Mouse (Mus musculus) lung, postnatal 4 days (tissue): ENCODE measurements around the gene Fam43b.
"Not testable (repeated sequence)": the region's sequence is repeated elsewhere in the genome, so short reads cannot be mapped to it uniquely, and the experiment has no call there.

ENCODE experiments used
- DNase-seq, 2 experiments: peaks; one replicate each; pipeline ENCODE4 v3.0.0; 2021

Gene Fam43b

DNA sequence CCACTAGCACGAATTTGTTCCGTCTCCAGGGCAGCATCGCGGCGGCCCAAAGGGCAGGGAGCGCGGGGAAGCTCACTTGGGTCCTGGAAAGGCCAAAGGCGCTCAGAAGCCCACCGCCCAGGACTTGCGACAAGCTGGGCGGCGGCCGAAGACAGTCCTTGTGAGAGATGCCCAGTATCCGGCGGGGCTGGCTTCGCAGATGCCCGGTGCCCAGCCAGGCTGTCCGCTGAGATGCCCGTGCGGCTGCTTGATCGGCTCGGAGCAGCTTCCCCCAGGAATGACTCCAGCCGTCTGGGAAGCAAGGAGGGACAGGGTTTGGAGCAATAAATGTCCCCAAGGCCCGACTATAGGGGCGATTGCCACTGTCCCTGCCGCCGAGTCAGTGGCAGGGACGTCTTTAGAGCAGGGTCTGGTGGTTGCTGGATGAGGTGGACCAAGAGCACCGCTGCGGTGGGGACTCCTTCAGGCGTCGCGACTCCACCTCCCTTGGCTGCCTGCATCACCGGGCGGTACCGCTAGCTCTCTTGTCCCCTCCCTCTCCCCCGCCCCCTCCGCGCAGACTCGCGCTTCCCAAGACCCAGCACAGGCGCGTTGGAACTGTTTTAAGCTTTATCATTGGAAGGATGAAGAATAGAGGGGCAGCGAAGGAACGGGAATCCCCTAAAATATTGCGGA is at the start of gene Fam43b:
Gene Fam43b (minus strand): TSS at position 558 of the 675 bp plus-strand sequence.
- DNase-seq, result peak in 1 of 2 experiments; percentile 28

DNA sequence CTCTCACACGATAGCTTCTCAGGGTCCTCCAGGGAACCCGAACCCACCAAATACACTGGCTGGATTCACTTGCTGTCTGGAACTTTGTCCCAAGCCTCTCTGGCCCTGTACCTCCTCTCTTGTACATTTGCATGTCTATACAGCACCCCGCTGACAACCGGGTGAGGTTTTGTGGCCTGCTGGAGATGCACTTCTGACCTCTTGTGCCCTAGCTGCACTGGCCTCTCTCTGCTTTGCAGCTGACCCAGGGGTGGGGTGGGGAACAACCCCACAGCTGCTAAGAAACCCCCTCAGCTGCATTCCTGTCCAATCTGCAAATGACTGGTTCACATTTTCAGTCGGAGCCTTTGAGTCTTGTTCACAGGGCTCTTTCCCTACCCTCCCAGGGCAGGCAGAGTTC is 48.6 kb upstream of the Fam43b start:
- no peak for DNase-seq

DNA sequence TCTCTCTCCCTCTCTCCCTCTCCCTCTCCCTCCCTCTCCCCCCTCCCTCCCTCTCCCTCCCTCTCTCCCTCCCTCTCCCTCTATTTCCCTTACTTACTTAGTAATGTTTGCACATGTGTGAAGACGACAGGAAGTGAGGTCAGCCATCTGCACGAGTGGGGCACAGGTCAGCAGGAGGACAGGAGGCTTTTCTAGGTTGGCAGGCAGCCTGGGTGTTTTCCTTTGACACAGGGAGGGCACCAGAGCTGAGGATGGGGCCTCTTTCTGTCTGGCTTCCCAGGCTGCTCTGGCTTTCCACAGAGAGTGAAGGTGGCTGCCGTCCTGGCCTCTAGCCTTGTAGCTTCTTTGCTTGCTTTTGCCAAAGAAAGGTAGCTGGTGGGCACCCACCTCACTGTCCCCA is 43.7 kb upstream of the Fam43b start:
- no peak for DNase-seq

DNA sequence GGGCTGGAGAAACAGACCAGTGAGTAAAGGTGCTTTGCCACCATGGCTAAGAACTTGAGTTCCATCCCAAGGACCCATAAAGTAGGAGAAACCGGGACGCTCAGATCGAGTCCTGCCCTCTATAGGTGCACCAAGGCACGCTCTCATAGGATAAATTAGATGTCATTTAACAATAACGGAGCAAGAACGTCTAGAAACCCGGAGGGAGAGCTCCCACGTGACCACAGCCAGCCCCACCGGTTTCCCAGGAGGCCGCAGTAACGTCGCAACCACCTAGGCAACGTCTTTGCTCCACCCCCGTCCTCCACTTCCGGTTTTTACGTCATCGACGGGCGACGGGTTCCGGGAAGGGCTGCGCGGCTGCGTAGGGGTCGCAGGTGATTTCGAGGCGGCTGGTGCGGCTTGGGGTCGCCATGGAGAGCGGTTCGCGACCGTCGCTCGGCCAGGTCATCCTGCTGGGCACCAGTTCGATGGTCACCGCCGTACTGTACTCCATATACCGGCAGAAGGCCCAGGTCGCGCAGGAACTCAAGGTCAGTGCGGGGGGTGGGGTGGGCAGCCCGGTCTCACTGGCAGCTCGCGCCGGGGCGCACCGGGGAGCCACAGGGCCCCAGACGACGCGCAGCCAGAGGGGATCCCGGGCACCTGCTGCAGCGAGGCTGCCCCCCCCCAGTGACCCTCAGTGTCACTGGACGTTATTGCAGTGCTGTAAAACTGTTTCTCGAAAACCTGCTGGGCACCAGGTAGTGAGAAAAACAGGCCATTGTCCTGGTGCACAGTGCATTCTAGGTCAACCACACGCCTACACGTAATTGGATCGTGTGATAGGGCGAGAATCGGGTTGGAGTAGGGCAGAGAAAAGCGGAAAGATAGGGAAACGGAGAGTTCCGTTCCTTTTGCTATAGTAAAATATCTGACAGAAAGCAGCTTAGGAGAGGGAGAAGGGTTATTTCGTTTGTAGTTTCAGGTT is 38.3 kb upstream of the Fam43b start, which contains the start of gene Mul1:
Gene Mul1 (plus strand): TSS at position 325 of the 970 bp plus-strand sequence.
- peak; percentile 96 to 97 for DNase-seq

DNA sequence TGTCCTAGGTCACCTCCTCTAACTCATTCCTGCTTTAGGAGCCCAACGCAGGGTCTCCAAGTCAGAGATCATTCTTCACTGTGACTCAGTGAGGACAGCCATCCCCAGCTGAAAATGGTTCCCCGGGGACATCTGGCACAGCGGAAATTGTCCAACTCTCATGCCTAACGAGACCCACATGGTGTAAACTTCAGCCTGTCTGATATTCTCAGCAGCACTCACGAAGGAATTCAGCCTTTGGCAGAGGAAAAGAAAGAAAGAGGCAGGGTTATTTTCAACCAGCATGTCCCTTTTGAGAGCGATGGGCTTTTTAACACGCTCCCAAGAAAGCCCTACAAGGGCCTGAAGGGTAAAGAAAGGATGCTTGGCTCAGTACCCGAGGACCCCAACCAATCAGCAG is 35.0 kb upstream of the Fam43b start:
- DNase-seq, result peak; percentile 52 to 75

DNA sequence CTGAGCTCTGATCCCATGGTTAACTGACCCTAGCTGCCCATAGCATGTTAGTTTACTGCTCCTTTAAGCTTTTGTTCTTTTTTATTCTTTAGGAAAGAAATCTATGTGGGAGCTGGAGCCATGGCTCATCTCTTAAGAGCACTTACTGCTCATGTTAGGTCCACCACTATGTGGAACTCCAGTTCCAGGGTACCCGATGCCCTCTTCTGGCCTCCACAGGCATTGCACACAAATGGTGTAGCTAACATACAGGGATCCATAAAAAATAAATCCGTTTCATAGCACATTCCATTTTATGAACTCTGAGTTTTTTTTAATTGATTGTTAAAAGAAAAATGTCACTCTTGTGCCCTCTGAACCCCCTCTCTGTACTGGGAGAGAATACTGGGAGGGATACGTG is 33.5 kb upstream of the Fam43b start:
- peak; percentile 53 to 59 for DNase-seq

DNA sequence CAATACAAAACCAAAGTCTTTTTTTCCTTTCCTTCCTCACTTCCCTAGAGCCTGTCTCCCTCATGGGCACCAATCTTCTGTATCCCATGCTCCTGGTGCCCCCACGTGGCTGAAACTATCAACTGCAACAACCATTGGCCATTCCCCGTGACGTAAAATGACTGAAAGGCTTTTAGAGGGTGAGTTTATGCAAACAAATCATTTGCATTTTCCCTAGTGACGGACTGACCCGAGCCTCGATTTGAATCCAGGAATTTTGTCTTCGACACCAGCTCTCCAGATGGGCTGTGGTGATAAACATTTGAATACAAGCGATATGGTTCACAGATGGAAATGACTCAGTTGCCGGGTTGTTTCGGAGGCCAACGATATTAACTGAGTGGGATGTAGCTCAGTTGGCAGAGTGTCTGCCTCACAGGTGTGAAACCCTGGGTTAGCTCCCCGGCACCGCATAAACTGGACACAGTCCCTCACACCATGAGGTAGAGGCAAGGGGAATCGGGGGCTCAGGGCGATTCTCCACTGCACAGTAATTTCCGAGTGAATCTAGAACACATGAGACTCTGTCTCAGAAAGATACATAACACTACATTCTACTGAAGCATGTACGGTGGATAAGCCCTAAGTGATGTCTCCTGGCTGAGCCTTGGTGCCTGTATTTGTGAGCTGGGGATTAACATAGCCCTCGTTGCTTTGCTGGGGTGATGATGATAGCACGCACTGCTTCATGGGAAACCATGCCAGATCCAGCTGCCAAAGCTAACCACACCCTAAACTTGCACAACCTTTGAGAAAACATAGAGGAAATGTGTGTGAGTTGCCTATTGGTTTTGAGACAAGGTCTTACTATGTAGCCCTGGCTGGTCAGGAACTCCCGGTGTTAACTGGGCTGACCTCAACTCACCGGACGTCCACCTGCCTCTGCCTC is 30.7 kb upstream of the Fam43b start:
- peak; percentile 83 to 89 for DNase-seq

DNA sequence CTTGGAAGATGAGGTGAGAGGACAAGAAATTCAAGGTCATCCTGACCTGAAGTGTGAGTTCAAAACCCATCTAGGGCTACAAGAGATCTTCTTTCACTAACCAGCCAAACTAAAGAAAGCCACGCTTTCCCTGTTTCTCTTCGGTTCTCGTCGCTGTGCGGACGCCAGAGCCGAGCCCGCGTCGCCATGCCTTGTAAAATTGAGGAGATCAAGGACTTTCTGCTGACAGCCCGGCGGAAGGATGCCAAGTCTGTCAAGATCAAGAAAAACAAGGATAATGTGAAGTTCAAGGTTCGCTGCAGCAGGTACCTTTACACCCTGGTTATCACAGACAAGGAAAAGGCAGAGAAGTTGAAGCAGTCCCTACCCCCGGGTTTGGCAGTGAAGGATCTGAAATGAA is 29.3 kb upstream of the Fam43b start:
- not testable (repeated sequence) for DNase-seq

DNA sequence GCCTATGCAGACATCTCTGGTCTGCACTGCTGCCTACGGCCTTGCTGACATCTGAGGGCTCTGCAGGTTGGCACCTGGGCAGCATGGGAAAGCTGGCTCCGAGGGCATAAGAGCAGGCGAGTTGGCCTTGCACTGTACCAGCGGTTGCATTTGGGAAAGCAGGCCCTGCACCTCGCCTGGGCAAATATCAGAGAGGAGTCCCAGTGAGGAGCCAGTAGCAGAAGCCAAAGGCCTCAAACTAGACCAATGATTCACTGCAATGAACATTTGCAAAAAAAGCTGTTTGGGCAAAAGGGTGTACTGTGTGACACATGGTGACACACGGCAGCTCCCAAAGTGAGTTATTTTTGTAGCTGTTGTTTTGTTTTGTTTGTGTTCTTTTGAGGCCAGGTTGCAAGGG is 28.7 kb upstream of the Fam43b start:
- DNase-seq, result no peak

DNA sequence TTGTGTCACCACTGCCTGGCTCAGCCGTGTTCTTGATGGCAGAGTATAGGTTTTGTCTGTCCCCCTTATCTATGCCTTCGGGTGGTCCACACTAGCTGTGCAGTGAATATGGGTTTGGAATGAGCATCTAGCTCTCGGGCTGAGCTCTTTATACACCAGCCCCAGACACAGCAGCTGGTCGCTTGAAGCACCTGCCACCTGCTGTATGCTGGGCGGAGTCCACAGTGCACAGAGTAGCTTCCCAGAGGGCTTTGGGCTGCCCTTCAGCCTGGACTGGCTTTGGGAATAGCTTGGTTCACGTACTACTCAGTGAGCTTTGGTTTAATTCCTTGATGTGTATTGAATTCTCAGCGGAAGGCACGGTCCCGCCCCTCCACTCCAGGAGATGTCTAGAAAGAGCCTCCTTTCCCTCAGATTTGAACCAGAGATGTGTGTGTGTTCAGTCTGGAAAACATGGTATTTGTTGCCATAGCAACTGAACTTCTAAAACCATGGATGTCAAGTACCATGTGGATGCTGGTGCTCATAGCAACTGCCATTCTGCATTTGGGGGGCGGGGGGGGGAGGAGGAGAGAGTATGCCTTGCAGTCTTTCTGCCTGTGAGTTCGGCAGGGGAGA is 22.1 kb upstream of the Fam43b start:
- DNase-seq, result no peak

DNA sequence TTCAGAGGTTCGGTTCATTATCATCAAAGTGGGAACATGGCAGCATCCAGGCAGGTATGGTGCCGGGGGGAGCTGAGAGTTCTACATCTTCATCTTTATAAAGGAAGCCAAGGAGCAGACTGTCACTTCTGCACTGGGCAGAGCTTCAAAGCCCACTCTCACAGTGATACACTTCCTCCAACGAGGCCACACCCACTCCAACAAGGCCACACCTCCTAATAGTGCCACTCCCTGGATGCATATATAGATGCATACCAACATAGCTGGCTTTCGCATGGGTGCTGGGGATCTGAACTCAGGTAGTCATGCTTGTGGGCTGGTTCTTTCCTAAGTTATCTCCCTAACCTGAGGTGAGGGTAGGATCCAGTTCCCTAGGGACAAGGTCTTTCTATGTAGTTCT is 21.6 kb upstream of the Fam43b start:
- DNase-seq, result no peak

DNA sequence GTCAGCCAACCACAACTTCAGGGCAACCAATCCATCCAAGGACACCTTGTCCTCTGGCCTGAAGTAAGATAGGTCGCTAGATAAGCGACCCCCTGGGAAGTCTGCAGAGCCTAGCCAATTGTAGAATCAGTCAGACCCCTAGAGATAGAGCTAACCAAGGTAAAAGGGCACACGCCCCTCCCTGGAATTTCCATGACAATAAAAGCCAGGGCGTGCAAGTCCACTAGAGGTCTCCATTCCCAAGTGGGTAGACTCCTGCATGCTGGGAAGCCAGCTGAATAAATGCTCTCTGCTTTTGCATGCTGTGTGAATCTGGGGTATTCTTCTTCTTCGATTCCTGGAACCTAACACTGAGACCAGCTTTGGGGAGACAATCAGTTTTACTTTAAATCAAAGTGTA is 20.1 kb upstream of the Fam43b start:
- DNase-seq, result no peak

DNA sequence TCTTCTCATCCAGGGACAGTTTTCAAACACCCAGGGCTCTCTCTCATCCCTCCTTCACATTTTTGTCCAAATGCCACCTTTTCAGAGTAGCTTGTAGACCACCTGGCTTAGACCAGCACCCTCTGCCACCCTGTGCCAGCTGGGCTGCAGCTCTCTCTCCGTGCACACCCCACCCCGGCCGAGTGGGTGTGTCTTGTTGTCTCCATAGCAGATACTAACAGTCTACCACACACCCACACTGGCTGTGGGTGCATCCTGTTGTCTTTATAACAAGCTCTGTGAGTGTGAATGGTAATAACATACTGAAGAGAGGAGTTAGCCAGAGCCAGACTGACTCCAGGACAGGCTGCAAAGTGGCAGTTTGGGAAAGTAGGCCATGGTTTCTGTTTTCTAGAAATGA is 19.7 kb upstream of the Fam43b start:
- no peak for DNase-seq

DNA sequence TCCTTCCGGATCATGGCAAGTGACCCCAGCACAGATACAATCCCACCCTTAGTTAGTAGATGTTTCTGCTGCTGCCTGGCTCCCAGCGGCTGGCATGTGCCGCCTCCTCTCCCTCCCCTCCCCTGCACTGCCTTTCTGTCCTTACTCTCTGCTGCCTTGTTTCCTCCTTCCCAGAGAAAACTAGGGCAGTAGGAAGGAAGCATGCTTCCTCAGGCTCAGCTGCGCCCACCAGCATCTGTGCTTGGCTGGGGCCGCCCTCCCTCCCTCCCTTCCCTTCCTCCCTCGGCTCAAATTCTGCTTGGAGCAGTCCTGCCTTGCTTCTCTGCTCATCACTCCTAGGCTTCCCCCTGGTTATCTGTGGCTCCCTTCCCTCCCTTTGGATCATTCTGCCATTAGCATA is 18.4 kb upstream of the Fam43b start:
- peak in 1 of 2 experiments; percentile 22 for DNase-seq

DNA sequence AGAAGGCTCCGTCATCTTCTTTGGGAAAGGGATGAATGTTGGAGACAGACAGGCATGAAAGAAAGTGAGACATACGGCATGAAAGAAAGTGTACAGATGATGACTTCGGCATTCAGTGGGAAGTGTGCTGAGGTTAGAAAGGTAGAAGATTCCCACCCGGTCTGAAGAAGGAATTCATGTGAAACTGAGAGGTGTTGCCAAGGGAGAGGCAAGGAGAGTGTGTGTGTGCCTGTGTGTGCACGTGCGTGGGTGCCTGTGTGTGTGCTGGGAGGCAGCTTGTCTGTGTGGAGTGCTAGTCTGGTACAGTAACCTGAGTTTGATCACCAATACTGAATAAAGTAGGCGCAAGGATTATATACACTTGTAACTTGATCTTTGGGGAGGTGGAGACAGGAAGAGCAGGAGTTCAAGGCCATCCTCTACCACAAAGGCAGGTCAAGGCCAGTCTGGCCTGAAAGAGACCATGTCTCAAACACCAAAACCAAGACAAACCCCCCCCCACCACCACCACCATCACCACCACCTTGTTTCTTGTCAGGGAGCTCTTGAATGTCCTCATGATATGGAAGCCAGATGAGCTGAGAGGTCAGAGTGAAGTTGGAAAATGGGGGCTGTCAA is 15.3 kb upstream of the Fam43b start:
- no peak for DNase-seq

DNA sequence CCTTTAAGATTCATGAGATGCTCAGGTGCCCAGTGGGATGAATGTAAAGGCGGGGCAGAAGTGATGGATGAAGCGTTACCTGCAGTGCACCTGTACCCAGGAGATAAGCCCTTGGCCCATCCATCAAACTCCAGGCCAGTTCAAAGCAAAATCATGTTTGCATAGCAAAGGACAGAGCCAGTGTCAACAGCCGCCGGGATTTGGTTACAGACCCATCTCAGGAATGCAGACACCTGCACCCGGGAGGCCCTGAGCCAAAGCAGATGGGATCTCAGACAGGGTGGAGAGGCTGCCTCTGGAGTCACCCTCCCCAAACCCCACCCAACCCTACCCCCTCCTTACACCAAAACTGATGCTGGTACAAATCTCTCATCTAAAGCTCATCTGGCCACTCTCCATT is 14.7 kb upstream of the Fam43b start:
- no peak for DNase-seq

DNA sequence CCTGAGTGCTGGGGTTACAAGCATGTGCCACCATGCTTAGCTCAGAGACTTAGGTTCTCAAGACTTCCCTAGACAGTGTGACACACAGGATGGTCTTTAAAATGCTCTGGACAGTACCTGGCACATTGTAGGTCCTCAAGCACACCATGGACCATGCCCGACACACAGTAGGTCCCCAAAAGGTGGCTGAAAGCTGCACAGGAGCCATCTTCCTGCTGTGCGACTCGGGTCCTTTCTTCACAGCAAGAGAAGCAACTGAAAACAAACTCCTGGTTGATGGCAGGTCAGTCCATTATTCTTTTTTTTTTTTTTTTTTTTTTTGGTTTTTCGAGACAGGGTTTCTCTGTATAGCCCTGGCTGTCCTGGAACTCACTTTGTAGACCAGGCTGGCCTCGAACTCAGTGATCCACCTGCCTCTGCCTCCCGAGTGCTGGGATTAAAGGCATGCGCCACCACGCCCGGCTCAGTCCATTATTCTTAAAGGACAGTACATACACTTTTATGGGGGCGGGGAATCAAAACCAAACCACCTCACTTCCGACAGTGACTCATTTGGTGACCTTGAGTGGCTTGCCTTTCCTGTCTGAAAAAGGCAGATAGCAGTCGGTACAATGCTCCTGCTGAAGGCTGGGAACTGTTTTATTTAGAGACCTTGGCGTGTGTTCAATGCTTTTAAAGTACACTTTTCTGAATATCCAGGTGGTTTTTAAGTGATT is 11.3 kb upstream of the Fam43b start:
- DNase-seq, result no peak

DNA sequence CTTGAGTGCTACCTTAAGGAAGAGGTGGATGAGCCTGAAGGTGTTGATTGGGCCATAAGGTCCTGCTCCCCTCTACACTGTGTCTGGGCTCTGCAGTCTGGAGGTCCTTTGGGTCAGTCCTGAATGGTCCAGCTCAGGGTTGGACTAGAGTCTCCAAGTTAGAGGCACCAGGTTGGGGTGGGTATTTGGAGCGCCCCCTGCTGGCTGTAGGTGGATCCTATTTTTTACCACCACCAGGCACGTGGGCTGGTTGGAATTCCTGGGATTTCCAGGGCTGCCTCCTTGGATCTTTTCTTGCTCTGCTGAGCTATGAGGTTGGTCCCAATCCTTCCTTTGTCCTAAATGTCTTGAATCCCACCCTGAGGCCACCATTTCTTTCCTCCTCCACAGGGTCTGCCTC is 8.5 kb upstream of the Fam43b start:
- DNase-seq, result peak in 1 of 2 experiments; percentile 46

DNA sequence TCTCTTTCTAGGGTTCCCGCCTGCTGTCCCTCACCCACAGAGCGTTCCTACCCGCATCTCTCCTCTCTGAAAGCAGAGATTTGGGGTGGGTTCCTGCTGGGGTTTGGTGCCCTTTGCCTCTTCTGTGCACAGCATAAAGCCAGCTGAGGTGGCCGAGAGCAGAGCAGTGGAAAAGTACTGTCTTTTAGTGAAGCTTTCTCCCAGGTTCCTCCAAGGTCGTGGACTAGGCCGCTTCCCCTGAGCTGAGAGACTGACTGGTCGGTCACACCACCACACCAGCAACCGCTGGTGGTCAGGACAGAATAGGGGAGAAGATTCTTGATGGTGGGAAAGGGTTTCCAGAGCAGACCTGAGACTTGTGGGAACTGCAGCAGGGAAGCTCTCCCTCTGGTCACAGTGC is 383 bp upstream of the Fam43b start:
- no peak for DNase-seq

DNA sequence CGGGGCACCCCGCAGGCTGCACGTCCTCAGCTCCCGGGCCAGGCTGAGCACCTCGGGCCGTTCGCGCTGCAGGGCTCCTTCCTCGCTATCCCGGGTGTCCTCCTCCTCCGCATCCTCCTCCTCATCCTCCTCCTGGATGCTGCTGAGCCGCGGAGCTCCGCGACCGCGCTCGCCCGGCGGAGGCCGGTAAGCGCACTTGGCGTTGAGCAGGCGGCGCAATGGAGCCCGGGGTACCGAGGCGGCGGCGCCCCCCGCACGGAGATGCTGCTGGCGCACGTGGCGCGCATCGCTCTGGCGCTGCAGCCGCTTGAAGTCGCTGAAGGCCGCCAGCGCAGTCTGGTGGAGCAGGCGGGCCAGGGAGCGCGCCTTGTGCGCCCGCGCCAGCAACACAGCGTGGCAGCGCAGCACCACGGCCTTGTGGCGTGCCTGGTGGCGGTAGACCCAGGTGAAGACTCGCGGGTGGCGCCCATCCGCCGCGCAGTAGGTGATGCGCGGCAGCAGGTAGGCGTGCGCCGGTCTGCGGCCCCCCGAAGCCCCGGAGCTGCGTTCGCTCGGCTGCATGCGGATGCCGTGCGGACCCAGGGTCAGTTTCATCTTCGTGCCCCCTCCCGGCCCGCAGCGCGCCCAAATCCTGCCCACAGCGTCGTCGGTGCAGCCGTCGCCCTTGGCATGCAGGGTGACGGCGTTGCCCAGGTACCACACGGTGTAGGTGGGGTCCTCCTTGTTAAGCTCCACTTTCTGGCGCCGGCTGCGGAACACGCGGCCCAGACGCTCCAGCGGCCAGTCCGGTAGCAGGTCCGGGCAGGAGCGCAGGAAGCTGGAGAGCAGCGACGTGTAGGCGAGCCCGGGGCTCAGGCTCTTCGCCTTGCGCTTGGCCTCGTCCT is 999 bp downstream of the Fam43b start:
- no peak for DNase-seq
